Mouse (Mus musculus) liver, adult 2 months (tissue): ENCODE data around the gene Gstm5. TPM values are rescaled to one million over a fixed set of nuclear protein-coding genes. Genes with fewer than 3 reads are reported as not detected.
A peak's percentile ranks its signal among the peaks of the same experiment; 100 is the strongest.

ENCODE experiments used
- DNase-seq: peaks from one replicate; pipeline ENCODE4 v3.0.0-alpha.2; 2011; ENCODE audit warnings: low read depth, low spot score; ENCODE audit errors: extremely low read depth
- H3K27ac ChIP-seq: fragments of 200-500 bp; replicated peaks from 2 replicates; pipeline ENCODE4 v1.5.1; 2012; ENCODE audit warnings: low read depth, mild to moderate bottlenecking, control low read depth, inconsistent platforms, low read length; ENCODE audit not compliant: insufficient read depth
- H3K27me3 ChIP-seq: fragments of 200-500 bp; 2 replicates; pipeline ENCODE4 v1.6.1; 2012; ENCODE audit warnings: mild to moderate bottlenecking, moderate library complexity, low read length, inconsistent platforms; ENCODE audit not compliant: control insufficient read depth, insufficient read depth
- H3K36me3 ChIP-seq: fragments of 200-500 bp; 2 replicates; pipeline ENCODE4 v1.6.1; 2012; ENCODE audit warnings: low read length, inconsistent platforms; ENCODE audit not compliant: control insufficient read depth, insufficient read depth
- H3K4me1 ChIP-seq: fragments of 200-500 bp; 2 replicates; pipeline ENCODE4 v1.6.1; 2011; ENCODE audit warnings: low read length; ENCODE audit not compliant: control insufficient read depth, insufficient read depth
- H3K4me3 ChIP-seq: fragments of 200-500 bp; 2 replicates; pipeline ENCODE4 v1.5.1; 2011; ENCODE audit warnings: low read depth, mild to moderate bottlenecking, control low read depth, low read length, moderate library complexity; ENCODE audit not compliant: insufficient read depth
- H3K79me2 ChIP-seq: fragments of 200-500 bp; 2 replicates; pipeline ENCODE4 v1.6.1; 2012; ENCODE audit warnings: inconsistent platforms, mild to moderate bottlenecking, low read length, moderate library complexity; ENCODE audit not compliant: control insufficient read depth, insufficient read depth
- H3K9ac ChIP-seq: fragments of 200-500 bp; 2 replicates; pipeline ENCODE4 v1.6.1; 2012; ENCODE audit warnings: low read depth, mild to moderate bottlenecking, control low read depth, inconsistent platforms, low read length
- CTCF ChIP-seq: fragments of 200-500 bp; IDR thresholded peaks from 2 replicates; pipeline ENCODE4 v1.5.1; 2011; ENCODE audit warnings: low read depth, low read length, control low read depth
- POLR2A ChIP-seq: fragments of 200-500 bp; IDR thresholded peaks from 2 replicates; pipeline ENCODE4 v1.6.1; 2011; ENCODE audit warnings: low read length, control low read depth; ENCODE audit not compliant: insufficient read depth; ENCODE audit errors: extremely low read depth
- WGBS: fragments of 180-500 bp; shearing (Covaris S2); methylation state at CpG from one replicate; pipeline ENCODE4 v1.1.7; 2018; 5-methylcytosine and 5-hydroxymethylcytosine counted together
- polyA plus RNA-seq: library from polyadenylated mRNA; depleted of rRNA; stranded (reverse); fragments of >200 nt; gene quantifications from 2 replicates; pipeline ENCODE4 v1.2.3, GENCODE M21; 2012; rRNA removed
- total RNA-seq: library from RNA; depleted of rRNA; stranded (reverse); fragments of >200 nt; gene quantifications from 2 replicates; pipeline ENCODE4 v1.2.3, GENCODE M21; 2014; rRNA removed

The Gstm5 gene
- total and polyA plus RNA-seq, 2 experiments: 12.5 to 21.8 TPM

GRCm38 (mm10) chr3:107940524-107940923, 44.9 kb downstream of the Gstm5 start:
- TF ChIP-seq CTCF: no peak
- no peak for TF ChIP-seq POLR2A
- Histone ChIP-seq H3K4me1 (peaks cover 11% of the 10 kb centered on the region), H3K9ac (no peak overlapping the region), H3K79me2 (no peaks in the 10 kb centered on the region), H3K4me3 (no peak overlapping the region), H3K27me3 (no peaks in the 10 kb centered on the region), H3K36me3 (no peaks in the 10 kb centered on the region), H3K27ac (no peak overlapping the region)
- no peak for DNase-seq
- 69% methylated on average over 7 of the region's 7 CpGs for WGBS

DNA sequence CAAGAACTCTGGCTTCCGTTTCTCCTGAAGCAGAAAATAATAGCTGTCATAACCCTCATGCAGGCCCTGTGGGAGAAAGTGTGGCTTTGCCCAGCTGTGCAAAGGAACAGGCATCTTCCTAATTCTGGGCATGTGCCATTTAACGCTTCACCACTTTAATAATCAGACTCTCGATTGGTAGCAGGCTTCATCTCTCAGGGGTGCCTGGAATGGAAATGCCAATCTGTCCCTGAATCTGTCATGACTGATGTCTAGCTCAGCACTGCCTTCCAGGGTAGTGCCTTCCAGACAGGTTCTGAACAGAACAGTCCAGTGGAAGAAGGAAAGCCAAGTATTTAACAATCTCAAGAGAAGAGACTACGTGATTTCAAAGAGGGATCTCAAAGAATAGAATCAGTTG, 45.6 kb downstream of the Gstm5 start:
- DNase-seq: no peak
- Histone ChIP-seq H3K36me3 (no peaks in the 10 kb centered on the region), H3K27ac (no peak overlapping the region), H3K27me3 (no peaks in the 10 kb centered on the region), H3K4me1 (peaks cover 11% of the 10 kb centered on the region), H3K9ac (no peak overlapping the region), H3K79me2 (no peaks in the 10 kb centered on the region), H3K4me3 (no peak overlapping the region)
- TF ChIP-seq POLR2A (no peak), CTCF (no peak)
- WGBS: 92% methylated on average over 4 of the region's 4 CpGs

GRCm38 (mm10) chr3:107943239-107943990, 47.8 kb downstream of the Gstm5 start, which contains the start of gene Gstm6:
Gene Gstm6 (minus strand): TSS chr3:107943749.
- Histone ChIP-seq H3K9ac (peak within 1 kb of the TSS; percentile 60; the same call in 1 of the 2 replicates), H3K4me3 (peak within 1 kb of the TSS; percentile 38), H3K36me3 (no peaks in the 10 kb centered on the region), H3K4me1 (peaks cover 11% of the 10 kb centered on the region), H3K27ac (peak within 1 kb of the TSS; percentile 65), H3K27me3 (no peaks in the 10 kb centered on the region), H3K79me2 (no peaks in the 10 kb centered on the region)
- peak; percentile 96 for DNase-seq
- 28% methylated on average over 20 of the region's 20 CpGs for WGBS
- peak; percentile 82 for TF ChIP-seq CTCF
- peak; percentile 35; the same call in 1 of the 2 replicates for TF ChIP-seq POLR2A

DNA sequence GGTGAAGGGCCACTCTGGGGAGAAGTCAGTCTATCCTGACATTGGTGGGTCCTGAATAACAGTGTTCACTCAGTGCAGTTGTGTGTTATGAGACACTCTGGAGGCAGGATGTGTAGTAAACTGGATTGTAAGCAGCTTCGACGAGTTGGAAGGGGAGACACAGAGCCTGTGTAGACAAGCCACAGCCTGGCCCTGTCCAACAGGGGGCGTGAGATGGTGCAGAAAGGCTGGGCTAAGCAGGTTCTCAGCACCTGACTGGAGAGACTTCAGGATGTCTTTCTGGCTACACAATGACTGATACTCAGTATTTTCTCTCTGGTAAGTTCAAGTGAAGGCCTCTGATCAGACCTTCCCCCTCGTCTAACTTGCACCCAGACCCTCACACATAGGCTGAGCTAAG, 50.1 kb downstream of the Gstm5 start:
- no peak for DNase-seq
- 75% methylated on average over 4 of the region's 4 CpGs for WGBS
- Histone ChIP-seq H3K4me1 (peaks cover 14% of the 10 kb centered on the region), H3K79me2 (no peaks in the 10 kb centered on the region), H3K4me3 (no peak overlapping the region), H3K36me3 (no peaks in the 10 kb centered on the region), H3K9ac (no peak overlapping the region), H3K27me3 (no peaks in the 10 kb centered on the region), H3K27ac (no peak overlapping the region)
- peak; percentile 35 for TF ChIP-seq CTCF
- TF ChIP-seq POLR2A: no peak

Other genes with a start within 250 kb of the Gstm5 start
- 50.2 and 52.9 TPM in 2 replicates for gene Ahcyl1, start 199.3 kb upstream of the Gstm5 start, total RNA-seq
- 40.4 and 42.3 TPM in 2 replicates for gene Ahcyl1, start 199.3 kb upstream of the Gstm5 start, polyA plus RNA-seq
- gene Csf1, start 135.4 kb upstream of the Gstm5 start, total RNA-seq: 3.0 and 3.3 TPM in 2 replicates
- gene Csf1, start 135.4 kb upstream of the Gstm5 start, polyA plus RNA-seq: 4.6 and 6.6 TPM in 2 replicates
- under 0.01 TPM in 1 of 2 replicates, not detected in the other for gene Eps8l3, start 18.6 kb upstream of the Gstm5 start, total RNA-seq
- gene Eps8l3, start 18.6 kb upstream of the Gstm5 start, polyA plus RNA-seq: 0.06 and 0.07 TPM in 2 replicates
- gene Gstm7, start 36.0 kb downstream of the Gstm5 start, total RNA-seq: 69.8 and 99.1 TPM in 2 replicates
- gene Gstm7, start 36.0 kb downstream of the Gstm5 start, polyA plus RNA-seq: 108 and 130 TPM in 2 replicates
- 96.1 and 97.1 TPM in 2 replicates for gene Gstm6, start 47.9 kb downstream of the Gstm5 start, total RNA-seq
- gene Gstm6, start 47.9 kb downstream of the Gstm5 start, polyA plus RNA-seq: 138 and 146 TPM in 2 replicates
- 34.1 and 107 TPM in 2 replicates for gene Gstm3, start 73.5 kb downstream of the Gstm5 start, total RNA-seq
- gene Gstm3, start 73.5 kb downstream of the Gstm5 start, polyA plus RNA-seq: 145 and 164 TPM in 2 replicates
- gene Gstm2, start 90.6 kb downstream of the Gstm5 start, total RNA-seq: 79.1 and 88.5 TPM in 2 replicates
- gene Gstm2, start 90.6 kb downstream of the Gstm5 start, polyA plus RNA-seq: 222 and 270 TPM in 2 replicates
- gene Gstm1, start 122.2 kb downstream of the Gstm5 start, total RNA-seq: 474 and 907 TPM in 2 replicates
- gene Gstm1, start 122.2 kb downstream of the Gstm5 start, polyA plus RNA-seq: 5,254 and 6,847 TPM in 2 replicates
- gene Gstm4, start 149.1 kb downstream of the Gstm5 start, total RNA-seq: 19.8 and 26.5 TPM in 2 replicates
- 86.0 and 98.9 TPM in 2 replicates for gene Gstm4, start 149.1 kb downstream of the Gstm5 start, polyA plus RNA-seq
- 11.0 and 13.8 TPM in 2 replicates for gene Ampd2, start 190.8 kb downstream of the Gstm5 start, total RNA-seq
- gene Ampd2, start 190.8 kb downstream of the Gstm5 start, polyA plus RNA-seq: 69.6 and 128 TPM in 2 replicates
- gene Gnat2, start 197.0 kb downstream of the Gstm5 start, total RNA-seq: 2.9 and 3.9 TPM in 2 replicates
- gene Gnat2, start 197.0 kb downstream of the Gstm5 start, polyA plus RNA-seq: 0.91 and 1.5 TPM in 2 replicates